Mouse (Mus musculus) heart, adult 8-10 months (tissue): ENCODE results near the gene Pigs. TPM values are rescaled to one million over a fixed set of nuclear protein-coding genes. Genes with fewer than 3 reads are reported as not detected.

ENCODE experiments used
- DNase-seq: peaks from one replicate; pipeline ENCODE4 v3.0.0; 2022; ENCODE audit warnings: low spot score
- total RNA-seq, 4 experiments: library from RNA; stranded (reverse); gene quantifications; 2 replicates each; pipeline ENCODE4 v1.2.4; 2022

Pigs gene
- total RNA-seq, 4 experiments from 2014 or later: 24.6 to 27.1 (median 25.1) TPM

DNA sequence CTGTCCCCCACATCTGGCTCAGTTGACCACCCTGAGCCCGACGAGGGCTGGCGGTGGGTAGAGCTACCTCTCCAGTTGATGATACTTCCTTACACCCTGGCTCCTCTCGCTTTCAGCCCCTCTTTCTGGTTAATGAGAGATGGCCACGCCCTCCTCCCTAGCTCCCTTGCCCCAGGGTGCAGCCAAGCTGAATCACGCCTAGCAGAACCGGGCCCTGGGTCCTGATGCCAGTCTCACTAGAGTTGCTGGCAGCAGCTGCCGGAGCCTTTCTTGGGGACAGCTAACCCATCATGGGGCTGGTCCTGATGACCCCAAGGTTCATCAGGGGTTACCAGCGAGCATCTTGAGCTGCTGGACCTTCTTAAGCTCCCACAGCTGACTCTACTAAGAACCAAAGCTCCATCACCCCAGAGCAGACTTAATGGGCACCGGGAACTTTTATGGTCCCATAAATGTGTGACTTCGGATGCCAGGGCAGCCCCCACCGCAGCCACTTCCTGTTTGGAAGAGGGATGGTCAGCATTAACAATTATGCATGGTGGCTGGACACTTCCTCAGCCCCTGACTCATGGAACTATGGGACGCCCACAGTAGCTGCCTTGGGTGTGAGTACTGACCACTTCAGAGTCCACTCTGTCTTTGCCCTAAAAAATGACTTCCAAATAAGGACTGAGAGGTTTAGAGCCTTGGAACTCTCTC lies 35.2 kb downstream of the Pigs start:
- DNase-seq: no peak

DNA sequence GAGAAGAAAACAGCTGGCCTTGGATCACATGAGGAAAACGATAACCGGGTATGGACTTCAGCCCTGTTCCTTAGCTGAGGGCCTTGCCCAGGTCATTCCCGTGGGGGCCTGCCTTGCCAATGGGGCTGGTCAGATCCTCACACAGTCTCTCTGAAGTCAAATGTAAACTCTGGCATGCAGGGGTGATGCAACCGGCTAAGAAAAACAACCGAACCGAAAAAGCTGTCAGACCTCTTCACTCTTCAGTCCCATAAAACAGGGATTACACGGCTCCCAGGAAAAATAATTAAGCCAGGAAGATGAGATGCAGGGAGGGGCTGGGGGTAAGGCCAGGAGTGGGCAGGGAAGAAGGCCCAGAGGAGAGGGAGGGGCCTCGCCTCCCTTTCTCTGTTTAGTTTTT lies 35.9 kb downstream of the Pigs start:
- DNase-seq: no peak

DNA sequence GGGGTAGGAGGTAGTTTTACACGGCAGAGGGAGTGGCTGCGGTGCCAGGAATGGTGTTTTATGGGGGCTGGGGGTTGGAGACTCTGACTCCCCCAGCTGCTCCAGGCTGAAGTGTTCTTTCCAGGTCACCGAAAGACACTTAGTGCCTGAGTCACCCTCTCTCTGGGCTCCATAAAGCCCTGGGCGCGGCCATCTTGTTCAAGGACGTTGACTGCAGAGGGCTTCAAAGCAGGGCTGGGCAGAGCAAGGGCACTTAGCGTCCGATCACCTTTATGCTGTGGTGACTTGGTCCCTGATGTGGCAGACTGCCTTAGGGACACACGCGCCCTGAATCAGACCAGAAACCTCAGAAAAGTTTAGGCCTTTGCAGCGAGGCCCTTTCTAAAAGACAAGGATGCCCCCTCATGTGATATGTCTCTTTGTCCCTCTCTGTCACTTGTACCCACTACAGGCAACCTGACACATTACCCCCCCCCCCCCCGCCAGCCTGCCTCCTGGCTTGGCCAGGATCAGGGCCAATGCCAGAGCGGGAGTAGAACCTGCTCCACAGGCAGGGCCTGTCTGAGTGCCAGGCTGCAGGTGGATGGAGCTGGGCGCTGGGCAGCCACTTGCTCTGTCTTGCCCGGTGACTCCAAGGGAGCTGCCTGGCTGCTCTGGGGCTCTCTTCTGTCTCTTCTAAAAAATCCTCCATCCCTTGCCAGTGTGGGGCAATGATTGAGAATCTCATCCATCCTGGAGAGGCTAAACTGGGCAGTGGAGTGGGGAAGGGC lies 39.4 kb downstream of the Pigs start:
- DNase-seq: no peak

DNA sequence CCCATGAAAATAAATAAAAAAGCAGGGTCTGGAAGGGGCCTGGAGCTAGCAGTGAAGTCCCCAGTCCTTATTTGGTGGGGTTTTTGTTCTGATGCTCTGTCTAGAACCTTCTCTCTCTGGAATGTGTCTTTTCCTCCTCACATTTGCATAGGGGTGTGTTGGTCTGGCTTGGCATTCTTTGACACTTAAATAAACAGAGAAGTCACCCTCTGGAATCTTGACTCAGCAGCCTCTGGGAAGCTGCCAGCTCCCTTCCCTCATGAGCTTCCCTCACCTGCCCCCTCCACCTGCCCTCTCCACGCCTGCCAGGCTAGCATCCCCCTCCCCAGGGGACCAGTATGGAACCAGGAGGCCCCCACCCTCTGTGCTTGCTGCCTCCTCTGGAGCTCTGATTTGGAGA lies 42.2 kb downstream of the Pigs start:
- DNase-seq: no peak

DNA sequence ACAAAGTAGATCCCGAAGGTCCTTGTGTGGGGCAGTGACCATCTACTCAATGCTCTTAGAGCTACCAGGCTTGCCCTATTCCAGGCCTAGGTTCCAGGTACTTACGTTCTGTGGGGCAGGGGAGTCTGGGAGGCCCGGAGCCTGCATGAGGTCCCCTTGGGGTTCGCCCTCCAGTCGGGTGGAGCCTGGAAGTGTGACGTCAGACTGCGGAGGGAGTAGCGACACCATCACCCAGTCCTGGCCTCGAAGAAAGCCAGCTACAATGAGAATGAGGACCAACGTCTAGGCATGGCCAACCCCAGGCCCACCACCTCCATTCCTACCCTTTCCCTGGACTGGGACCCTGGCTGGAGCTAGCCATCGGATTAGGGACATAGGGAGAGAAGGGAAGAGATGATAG lies 43.5 kb downstream of the Pigs start:
- no peak for DNase-seq

DNA sequence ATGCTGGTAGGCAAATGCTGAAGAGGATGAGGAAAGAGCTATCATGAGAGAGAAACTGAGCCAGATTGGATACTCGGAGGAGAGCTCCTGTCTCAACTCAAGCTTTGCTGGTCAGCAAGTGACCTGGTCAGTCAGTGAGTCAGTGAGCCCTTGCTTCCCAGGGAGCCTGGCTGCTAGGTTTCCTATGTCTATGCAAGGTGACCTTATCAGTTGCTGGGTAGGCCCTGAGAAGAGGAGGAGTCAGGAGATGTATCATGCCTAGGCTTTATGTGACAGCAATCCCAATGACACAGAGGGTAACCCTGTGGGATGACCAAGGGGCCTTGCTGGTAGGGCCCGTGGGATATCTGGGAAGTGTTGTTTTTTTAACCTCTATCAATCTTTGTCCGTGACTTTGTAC lies 44.0 kb downstream of the Pigs start:
- DNase-seq: no peak

DNA sequence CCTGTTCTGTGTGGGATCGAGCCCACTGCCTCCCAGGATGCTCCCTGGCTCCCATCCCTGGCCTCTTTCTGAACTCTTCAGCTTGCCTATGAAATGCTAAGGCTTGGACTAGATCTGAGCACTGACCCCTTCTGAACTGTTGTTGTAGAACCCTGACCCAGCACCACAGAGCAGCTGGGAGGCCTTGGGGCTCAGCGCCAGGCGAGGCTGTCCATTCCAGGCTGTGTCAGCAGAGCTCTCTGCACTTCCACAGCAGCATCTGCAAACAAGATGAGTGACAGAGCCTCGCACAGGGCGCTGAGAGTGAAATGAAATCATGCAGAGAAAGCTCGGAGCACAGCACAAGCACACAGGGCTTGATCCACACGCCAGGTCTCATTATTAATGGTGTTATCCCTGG lies 44.4 kb downstream of the Pigs start:
- no peak for DNase-seq

DNA sequence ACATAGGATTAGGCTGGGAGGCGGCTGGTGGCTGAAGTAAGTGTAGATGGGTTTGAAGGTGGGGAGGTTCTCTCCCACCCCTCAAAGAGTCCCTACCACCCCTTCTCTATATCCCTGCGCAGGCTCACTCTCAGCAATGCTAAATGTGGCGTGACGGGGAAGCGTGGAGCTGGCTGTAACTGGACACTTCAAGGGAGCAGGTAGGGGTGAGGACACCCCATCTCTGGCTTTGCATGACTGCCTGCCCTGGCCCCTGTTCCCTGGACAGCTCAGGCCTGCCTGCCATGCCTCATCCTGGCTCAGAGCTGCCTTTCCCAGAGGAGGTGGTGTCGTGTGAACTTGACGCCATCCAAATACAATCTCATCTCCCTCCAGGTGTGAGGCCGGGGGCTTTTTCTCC lies 45.9 kb downstream of the Pigs start:
- DNase-seq: no peak

DNA sequence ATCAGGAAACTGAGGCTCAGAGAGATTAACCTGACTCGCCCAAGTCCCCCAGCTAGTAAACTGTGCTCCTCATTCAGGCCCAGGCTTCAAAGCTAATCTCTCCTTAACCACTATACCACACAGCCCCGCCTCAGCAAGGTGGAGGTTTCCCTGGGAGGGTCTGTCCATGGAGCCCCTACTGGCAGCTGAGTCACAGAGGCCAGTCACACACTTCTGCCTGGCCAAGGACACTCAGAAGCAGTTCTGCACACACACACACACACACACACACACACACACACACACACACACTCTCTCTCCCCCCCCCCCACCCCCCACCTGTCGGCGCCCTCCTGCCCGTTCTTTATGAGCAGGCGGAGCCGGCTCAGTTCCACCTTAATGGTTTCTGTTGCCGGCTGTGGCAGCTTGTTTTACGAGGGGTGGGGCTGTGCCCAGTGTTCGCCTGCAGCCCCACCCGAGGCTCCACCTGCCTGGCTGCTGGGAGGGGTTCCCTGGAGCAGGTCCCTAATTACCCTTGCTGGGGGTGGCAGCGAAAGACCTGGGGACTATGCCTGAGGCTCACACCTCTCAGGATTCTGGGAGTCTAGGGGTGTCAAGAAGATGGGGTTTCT lies 49.4 kb downstream of the Pigs start:
- no peak for DNase-seq

DNA sequence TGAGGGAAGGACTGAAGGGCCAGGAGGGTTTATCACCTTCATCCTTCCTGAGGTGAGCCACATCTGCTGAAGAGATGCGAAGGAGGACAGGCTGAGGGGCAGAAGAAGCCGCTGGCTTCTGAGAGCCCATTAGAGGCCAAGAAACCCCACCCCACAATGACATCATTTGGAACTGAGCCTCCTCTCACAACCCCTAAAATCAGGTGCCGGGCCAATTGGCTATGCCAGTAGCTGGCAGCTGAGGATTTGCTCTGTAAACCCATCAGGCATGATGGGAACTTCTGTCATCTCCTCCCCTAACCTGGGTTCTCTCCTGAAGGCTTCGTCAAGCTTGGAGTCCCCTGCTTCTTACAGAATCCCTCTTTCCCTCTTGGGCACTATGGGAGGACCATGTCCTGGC lies 52.1 kb downstream of the Pigs start:
- no peak for DNase-seq

DNA sequence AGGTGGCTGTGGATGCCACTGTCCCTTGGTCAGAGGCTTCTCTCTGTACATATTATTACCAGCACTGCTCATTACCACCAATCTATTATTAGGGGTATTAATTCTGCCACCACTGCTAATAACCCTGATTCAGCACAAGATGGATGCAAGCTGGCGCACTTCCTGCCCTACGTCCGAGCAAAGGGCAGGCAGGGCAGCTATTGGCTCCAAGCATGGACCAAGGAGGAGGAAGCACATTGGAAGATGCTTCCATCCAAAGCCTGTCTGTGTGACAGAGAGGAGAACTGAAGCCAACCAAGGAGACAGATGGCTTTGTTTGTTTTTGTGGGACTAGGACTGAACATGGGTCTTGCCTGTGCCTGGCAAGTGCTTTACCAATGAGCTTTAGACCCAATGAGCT lies 52.8 kb downstream of the Pigs start:
- DNase-seq: no peak

DNA sequence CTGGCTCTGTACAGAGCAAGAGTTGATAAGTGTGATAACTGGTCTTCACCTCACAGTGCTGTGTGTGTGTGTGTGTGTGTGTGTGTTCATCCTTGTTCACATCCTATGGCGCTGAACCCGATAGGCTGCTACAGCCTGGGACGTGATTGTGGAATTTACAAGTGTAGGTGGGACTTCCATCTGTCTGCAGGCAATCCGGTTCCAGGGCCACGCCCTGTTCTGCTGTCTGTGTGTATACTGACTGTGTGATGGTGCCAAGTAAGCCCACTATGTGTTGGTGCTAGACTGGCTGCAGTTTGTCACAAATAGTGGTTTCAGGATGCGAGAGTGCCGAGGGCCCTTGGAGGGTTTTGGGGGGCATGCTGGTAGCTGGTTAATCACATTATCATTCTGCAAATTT lies 54.1 kb downstream of the Pigs start:
- no peak for DNase-seq

DNA sequence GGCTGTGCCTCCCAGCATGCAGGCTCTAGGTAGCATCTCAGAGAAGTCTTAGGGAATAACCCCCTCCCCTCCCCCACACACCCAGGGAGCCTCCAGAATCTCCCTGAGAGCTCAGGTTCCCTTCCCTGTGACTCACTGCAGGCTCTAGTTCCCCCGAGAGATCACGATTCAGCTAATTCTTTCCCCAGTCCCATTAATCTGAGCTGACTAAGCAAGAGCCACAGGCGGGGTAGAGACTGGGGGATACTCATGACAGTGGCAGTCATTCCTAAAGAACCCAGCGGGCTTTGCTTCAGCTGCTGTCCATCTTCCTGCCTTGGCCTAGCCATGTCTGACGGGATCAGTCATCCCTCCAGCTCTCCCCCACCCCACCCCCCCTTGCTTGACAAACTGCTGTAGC lies 54.5 kb downstream of the Pigs start:
- DNase-seq: no peak

DNA sequence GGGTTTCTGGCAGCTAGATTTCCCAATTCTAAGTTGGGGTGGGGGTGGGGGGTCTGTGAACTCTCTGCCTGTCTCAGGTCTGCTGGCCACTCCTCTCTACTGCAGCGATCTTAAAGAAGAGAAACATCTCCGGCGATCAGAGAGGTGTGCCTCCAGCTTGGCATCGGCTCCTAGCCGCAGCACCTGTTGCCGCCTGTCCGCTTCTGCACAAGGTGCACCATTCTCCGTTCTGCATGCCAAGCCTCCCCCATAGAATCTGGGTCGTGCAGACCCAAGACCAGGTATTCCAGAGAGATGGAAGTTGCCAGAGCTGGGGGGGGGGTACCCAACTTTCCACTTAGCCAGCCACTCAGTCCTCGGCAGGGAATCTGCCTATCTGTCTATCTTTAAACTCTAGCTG lies 57.6 kb downstream of the Pigs start:
- DNase-seq: no peak

DNA sequence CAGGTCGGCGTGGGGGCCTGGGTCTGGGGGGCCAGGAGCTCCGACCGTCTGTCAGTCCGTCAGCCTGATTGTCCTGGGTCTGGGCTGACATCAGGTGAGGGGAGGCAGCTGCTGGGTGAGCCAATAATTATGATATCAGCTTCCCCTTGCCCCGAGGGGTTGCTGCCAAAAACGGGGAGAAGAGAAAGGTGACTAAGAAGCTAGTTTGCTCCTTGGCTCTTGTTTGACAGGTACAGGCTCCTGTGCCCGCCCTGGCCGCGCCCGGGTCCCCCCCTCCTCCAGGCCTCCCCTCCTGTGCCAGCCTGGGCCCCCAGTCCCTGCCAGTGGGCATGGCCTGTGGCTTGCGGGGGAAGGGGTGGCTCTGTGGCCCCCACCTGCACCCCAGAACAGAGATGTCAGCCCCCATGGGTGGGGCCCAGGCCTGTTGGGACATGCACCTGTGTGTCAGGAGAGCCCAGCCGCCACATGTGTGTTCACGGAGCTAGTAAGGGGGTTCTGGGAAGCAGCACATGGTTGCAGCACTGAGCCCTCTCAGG lies 58.4 kb downstream of the Pigs start, which contains the start of gene Foxn1:
Foxn1 (minus strand) TSS at position 51 of the 536 bp plus-strand sequence.
- DNase-seq: no peak

Other genes with a start within 250 kb of the Pigs start
- gene Eral1, start 248.0 kb upstream of the Pigs start, total RNA-seq: 10 to 100 TPM; 25.9 to 31.5 (median 28.5) TPM
- 10 to 100 TPM; 10.1 to 14.1 (median 12.5) TPM for gene Fam222b, start 233.8 kb upstream of the Pigs start, total RNA-seq
- gene Traf4, start 162.8 kb upstream of the Pigs start, total RNA-seq: 1 to 10 TPM; 3.4 to 4.3 (median 3.7) TPM
- 1 to 10 TPM; 2.0 to 3.2 (median 2.3) TPM for gene Nek8, start 151.7 kb upstream of the Pigs start, total RNA-seq
- 1 to 10 TPM; 2.9 to 7.1 (median 5.0) TPM for gene Tlcd1, start 151.7 kb upstream of the Pigs start, total RNA-seq
- gene Rpl23a, start 144.8 kb upstream of the Pigs start, total RNA-seq: 100 to 1,000 TPM; 760 to 870 (median 833) TPM
- 1 to 10 TPM; 6.8 to 8.7 (median 8.1) TPM for gene Rab34, start 140.0 kb upstream of the Pigs start, total RNA-seq
- gene Proca1, start 135.0 kb upstream of the Pigs start, total RNA-seq: 1 to 10 TPM in 2 of 4 experiments, under 1 TPM in 2; 0.62 to 1.6 (median 0.98) TPM
- 10 to 100 TPM; 49.8 to 58.7 (median 53.6) TPM for gene Sdf2, start 82.7 kb upstream of the Pigs start, total RNA-seq
- gene Supt6, start 82.4 kb upstream of the Pigs start, total RNA-seq: 10 to 100 TPM; 32.6 to 33.8 (median 32.7) TPM
- gene 2610507B11Rik, start 66.7 kb upstream of the Pigs start, total RNA-seq: 100 to 1,000 TPM; 201 to 242 (median 210) TPM
- 1 to 10 TPM in 1 of 4 experiments, under 1 TPM in 3; 0.38 to 1.3 (median 0.61) TPM for gene BC030499, start 37.6 kb upstream of the Pigs start, total RNA-seq
- under 1 TPM; 0.31 to 0.57 (median 0.46) TPM for gene Spag5, start 26.9 kb upstream of the Pigs start, total RNA-seq
- 1 to 10 TPM in 3 of 4 experiments, under 1 TPM in 1; 0.75 to 1.8 (median 1.3) TPM for gene Aldoc, start 5.4 kb upstream of the Pigs start, total RNA-seq
- 1 to 10 TPM; 3.5 to 6.8 (median 4.8) TPM for gene Unc119, start 15.1 kb downstream of the Pigs start, total RNA-seq
- gene Foxn1, start 58.1 kb downstream of the Pigs start, total RNA-seq: not detected
- gene Slc13a2, start 93.8 kb downstream of the Pigs start, total RNA-seq: not detected
- 1 to 10 TPM; 1.4 to 3.3 (median 1.9) TPM for gene Slc46a1, start 137.3 kb downstream of the Pigs start, total RNA-seq
- under 1 TPM; 0.38 to 0.81 (median 0.48) TPM for gene Sarm1, start 169.3 kb downstream of the Pigs start, total RNA-seq
- 10 to 100 TPM; 14.3 to 19.1 (median 17.1) TPM for gene Vtn, start 170.7 kb downstream of the Pigs start, total RNA-seq
- not detected for gene Sebox, start 175.0 kb downstream of the Pigs start, total RNA-seq
- 10 to 100 TPM; 11.2 to 12.9 (median 12.5) TPM for gene Tmem199, start 183.8 kb downstream of the Pigs start, total RNA-seq
- 100 to 1,000 TPM; 141 to 157 (median 151) TPM for gene Poldip2, start 183.8 kb downstream of the Pigs start, total RNA-seq
- 10 to 100 TPM; 33.8 to 41.8 (median 37.6) TPM for gene Tnfaip1, start 207.9 kb downstream of the Pigs start, total RNA-seq
- gene Ift20, start 207.9 kb downstream of the Pigs start, total RNA-seq: 10 to 100 TPM; 30.3 to 36.6 (median 35.8) TPM
- 1 to 10 TPM; 3.4 to 5.5 (median 4.3) TPM for gene Tmem97, start 222.4 kb downstream of the Pigs start, total RNA-seq